Mouse (Mus musculus) left cerebral cortex, postnatal 25 days (tissue): ENCODE data around the gene Lyrm9. TPM values are rescaled to one million over a fixed set of nuclear protein-coding genes. Genes with fewer than 3 reads are reported as not detected.

Experiments used
- DNase-seq, 2 experiments: peaks; one replicate each; pipeline ENCODE4 v3.0.0; 2022; ENCODE audit warnings: low spot score in 2 of 2, mixed read lengths in 1 of 2
- intact Hi-C: fragments of 180-260 bp; cut with DNase I; formaldehyde crosslinking; loops from one replicate; pipeline ENCODE4 v1.15.1; 2025
- total RNA-seq, 2 experiments: library from RNA; stranded (reverse); gene quantifications; 2 replicates each; pipeline ENCODE4 v1.2.3; 2021

Gene Lyrm9
- total RNA-seq, 2 experiments from 2014 or later: 29.6 to 33.6 TPM

DNA sequence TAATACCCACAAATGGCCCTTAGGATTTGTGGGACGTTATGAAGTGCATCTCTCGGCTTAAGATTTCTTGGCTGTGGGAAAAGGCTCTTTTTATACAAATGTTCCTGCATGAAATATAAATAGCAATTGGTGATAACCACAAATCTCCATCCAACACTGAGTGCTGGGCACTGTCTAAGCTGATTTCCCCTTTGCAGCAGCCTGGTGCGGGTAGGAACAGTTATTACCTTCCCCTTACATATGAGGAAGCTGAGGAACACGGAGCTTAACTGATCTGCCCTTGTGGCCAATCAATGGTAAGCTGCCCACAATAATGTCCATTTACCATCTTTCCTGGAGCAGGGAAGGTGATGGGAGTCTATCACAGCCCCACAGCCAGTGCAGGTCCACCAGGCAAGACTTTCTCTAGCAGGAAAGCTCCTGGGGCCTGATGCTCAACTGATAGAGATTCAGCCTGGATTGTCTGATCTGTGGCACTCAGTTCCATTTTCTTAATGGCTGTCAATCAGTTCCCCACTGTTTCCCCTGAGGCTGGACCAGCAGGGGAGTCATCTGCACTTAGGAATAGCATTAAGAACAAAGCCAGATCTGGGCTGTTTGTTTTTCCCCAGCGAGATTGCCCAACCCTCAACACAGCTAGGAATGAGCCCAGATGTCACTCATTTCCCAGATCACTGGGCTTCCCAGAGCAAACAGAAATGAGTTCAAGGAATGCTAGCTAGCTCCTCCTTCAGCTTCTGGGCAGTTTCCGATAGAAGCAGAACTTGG, 18.9 kb upstream of the Lyrm9 start:
- intact Hi-C loops: loop anchor here (5.0 kb wide), 2 partner anchors 50 to 165 kb away; no protein-coding TSS in a partner anchor

DNA sequence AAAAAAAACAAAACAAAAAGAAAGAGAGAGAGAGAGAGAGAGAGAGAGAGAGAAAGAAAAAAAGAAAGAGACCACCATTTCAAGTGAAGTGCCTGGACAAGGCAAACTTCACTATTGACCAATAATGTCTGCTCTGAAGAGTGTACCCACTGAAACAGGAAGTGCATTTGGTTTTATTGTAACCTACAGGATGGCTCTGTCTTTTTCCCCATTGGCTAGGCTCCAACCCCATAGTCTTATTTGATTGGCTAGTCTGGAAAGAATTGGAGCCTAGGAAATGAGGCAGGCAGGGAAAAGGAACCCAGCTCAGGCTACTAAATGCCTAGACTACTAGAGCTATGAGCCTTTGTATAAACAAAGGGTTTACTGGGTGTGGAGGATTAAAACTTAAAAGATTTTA, 17.0 kb upstream of the Lyrm9 start:
- intact Hi-C loops: loop anchor here (5.0 kb wide), 2 partner anchors 52 to 167 kb away; no protein-coding TSS in a partner anchor
- no peak for DNase-seq

More for the DNA sequence above, 18.9 kb upstream of the Lyrm9 start:
- DNase-seq: no peak

- no peak for DNase-seq
- intact Hi-C loops: no loop called here
Measured at GRCm38 (mm10) chr11:78814461-78814941, 11.9 kb upstream of the Lyrm9 start.

- DNase-seq: no peak
- intact Hi-C loops: no loop called here
Measured at GRCm38 (mm10) chr11:78815986-78816792, 10.2 kb upstream of the Lyrm9 start.

GRCm38 (mm10) chr11:78817311-78818022, 8.9 kb upstream of the Lyrm9 start:
- no peak for DNase-seq
- intact Hi-C loops: no loop called here

- intact Hi-C loops: no loop called here
- no peak for DNase-seq
Measured at GRCm38 (mm10) chr11:78820337-78821000, 5.9 kb upstream of the Lyrm9 start.

DNA sequence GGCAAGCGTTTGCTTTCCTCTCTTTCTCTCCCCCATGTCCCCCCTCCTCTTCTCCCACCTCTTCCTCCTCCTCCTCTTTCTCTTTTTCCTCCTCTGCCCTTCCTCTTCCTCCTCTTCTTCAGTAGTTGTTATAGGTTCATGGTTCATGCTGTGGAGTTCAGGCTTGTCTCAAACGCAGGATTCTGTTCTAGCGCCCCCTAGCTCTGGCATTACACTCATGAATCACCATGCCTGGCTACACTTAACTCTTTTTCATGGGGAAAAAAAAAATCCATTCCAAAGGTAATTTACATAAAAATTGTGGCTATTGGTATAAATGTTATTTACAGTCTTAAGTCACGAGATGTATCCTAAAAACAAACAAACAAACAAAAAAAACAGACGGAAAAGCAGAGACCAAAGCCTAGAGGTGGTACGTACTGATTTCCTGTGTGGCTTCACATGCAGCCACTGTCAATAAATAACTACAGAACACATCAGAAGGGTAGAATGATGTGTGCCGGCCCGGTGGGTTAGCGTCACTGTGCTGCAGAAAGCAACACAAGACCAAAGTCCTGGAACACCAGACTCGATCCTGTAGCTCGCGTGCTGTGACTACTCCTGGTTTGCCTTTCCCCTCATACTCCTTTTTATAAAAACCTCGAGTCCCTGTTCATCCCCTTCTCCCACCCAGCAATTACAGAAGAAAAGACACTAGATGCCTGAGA, 3.4 kb upstream of the Lyrm9 start:
- DNase-seq: no peak
- intact Hi-C loops: no loop called here

GRCm38 (mm10) chr11:78827546-78827945, 1.2 kb downstream of the Lyrm9 start:
- intact Hi-C loops: loop anchor here (2.0 to 5.0 kb wide), 3 partner anchors 23 to 185 kb away; partner anchors contain the start of gene Nlk
- DNase-seq: peak in 1 of 2 experiments; percentile 63

DNA sequence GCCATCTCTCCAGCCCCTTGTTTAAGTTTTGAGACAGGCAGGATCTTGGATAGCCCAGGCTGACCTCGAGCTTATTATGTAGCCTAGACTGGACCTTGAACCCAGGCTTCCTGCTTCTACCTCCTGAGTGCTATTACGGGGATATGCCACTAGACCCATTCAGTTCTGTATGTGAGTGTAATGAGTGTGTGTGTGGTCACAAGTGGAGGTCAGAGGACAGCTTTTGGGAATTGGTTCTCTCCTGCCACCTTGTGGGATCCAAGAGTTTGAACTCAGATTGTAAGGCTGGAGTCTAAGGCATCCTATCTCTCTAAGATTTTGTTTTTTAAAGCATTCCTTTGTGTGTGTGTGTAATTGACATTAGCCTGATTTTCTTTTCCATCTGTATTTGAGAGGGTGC, 2.0 kb downstream of the Lyrm9 start:
- intact Hi-C loops: loop anchor here (5.0 kb wide), 1 partner anchor 186 kb away; no protein-coding TSS in a partner anchor
- DNase-seq: no peak

DNA sequence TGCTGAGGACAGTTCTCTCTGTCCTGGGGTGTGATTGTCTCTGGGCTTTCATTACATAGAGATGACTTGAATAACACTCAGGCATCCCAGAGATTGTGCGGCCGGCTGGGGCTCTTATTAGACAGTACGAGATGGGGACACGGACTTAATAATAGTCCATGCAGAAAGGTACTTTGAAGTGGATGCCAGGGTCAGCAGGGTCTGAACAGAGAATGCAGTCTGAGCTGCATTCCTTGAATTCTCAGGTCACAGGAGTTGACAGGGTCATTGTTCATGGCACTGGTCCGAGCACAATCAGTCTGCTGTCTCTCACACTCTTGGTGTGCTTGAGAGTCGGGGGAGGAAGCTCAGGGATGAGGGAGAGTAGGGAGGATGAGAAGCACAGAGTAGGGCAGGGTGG, 3.0 kb downstream of the Lyrm9 start:
- no peak for DNase-seq
- intact Hi-C loops: loop anchor here (1.0 to 5.0 kb wide), 2 partner anchors 187 to 268 kb away; no protein-coding TSS in a partner anchor

GRCm38 (mm10) chr11:78830180-78830579, 3.8 kb downstream of the Lyrm9 start:
- intact Hi-C loops: no loop called here
- DNase-seq: no peak

- intact Hi-C loops: loop anchor here (1.0 kb wide), 2 partner anchors 26 to 105 kb away; no protein-coding TSS in a partner anchor
- peak; percentile 72 to 92 for DNase-seq
Measured at GRCm38 (mm10) chr11:78831716-78832115, 5.3 kb downstream of the Lyrm9 start.

DNA sequence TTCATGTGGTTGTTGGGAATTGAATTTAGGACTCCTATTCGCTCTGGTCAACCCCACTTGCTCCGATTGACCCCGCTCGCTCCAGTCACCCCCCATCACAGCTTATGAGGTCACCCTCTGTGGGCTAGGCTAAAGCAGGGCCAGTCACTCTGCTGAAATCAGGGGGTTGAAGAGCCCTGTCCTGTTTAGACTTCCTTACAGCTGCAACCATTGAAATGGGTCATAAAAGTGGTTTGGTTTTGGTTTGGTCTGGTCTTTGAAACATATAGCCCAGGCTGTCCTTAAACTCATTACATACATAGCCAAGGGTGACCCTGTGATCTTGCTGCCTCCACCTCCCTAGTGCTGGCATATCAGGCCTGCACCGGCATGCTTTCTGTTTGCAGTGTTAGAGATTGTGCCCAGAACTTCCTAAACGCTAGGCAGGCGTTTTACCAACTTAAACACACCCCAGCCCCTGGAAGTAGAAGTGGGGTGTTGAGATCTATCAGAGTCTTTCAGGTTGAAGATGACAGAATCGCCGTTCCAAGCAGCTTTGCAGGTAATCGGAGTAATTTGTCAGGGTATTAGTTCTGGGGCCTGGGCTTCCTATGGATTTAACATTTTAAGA, 5.8 kb downstream of the Lyrm9 start:
- intact Hi-C loops: no loop called here
- no peak for DNase-seq

DNA sequence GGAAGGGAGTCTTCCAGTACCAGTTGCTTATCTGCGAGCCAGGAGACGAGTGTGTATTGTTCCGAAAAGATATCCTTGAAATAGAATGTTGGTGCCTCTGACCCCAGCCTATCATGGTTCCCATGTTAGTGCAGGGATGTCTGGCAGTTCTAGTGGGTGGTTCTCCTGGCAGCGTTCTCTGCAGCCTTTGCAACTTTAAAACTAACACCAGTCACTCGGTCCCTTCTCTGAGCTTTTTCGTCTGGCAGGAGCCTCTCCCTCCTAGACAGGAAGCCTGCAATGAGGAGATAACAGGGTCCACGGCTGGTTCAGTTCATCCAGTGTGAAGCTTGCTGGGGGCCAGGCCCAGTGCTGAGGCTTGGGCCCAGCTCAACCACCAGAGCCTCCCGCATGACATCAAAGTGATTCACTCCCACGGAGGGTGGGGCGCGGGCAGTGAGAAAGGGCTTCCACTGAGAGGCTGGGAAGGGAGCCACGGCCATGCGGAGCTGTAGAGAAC, 6.5 kb downstream of the Lyrm9 start:
- peak in 1 of 2 experiments; percentile 60 for DNase-seq
- intact Hi-C loops: no loop called here

- no peak for DNase-seq
- intact Hi-C loops: no loop called here
Measured at GRCm38 (mm10) chr11:78836486-78836885, 10.1 kb downstream of the Lyrm9 start.

DNA sequence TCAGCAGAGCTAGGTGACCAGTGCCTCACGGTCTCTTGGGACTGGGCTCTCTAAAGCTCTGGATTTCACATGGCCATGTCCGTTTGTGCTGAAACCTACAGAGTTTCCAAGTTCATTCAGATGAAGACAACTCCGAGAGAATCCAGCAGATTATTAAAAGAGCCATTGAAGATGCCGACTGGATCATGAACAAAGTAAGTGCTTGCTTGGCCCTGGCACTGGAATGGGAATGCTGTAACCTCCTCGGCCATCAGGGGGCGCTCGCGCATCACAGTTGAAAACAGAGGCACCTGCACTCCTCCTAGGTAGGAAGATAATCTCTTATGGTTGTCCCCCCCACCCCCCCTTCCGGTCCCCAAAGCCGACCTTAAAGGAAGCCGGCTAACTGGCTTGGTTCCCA, 11.6 kb downstream of the Lyrm9 start:
- intact Hi-C loops: loop anchor here (2.0 kb wide), 1 partner anchor 119 kb away; no protein-coding TSS in a partner anchor
- peak in 1 of 2 experiments; percentile 76 for DNase-seq

GRCm38 (mm10) chr11:78839491-78839890, 13.1 kb downstream of the Lyrm9 start:
- intact Hi-C loops: loop anchor here (2.0 kb wide), 1 partner anchor 117 kb away; no protein-coding TSS in a partner anchor
- DNase-seq: no peak

DNA sequence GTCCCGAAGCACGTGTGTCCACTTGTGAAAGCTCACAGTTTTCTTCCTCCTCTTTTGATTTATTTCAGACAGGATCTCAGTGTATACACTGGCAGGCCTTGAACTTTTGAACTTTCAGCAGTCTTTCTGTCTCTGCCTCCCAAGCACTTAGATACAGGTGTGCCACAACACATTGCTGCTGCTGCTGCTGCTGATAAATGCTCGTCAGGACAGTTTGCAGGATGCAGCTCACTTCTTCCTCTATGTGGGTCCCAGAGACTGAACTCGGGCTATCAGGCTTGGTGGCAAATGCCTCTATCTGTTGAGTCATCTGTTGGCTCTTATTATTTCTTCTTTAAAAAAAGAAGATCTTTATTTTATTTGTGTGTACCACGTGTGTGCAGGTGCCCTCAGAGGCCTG, 13.8 kb downstream of the Lyrm9 start:
- intact Hi-C loops: no loop called here

More for the DNA sequence above, 13.8 kb downstream of the Lyrm9 start:
- DNase-seq: no peak
